Mouse (Mus musculus): Measurements from ENCODE around the gene Slc26a3. TPM values are rescaled to one million over a fixed set of nuclear protein-coding genes. Genes with fewer than 3 reads are reported as not detected.

The Slc26a3 gene
- total and polyA plus RNA-seq, 2 experiments: 0.09 to 0.37 TPM

GRCm38 (mm10) chr12:31369118-31369517 lies 21.6 kb upstream of the Slc26a3 start:
- TF ChIP-seq POLR2A (IDR thresholded peaks at IDR 0.05; ENCODE audit: extremely low read depth, insufficient read depth, low read length) (no peak), CTCF (IDR thresholded peaks at IDR 0.05; ENCODE audit: low read depth, low read length) (no peak)
- Histone ChIP-seq H3K4me1 (ENCODE audit: control insufficient read depth, insufficient read depth, low read length) (no peaks in the 10 kb centered on the region), H3K4me3 (ENCODE audit: insufficient read depth, low read depth, low read length) (no peak overlapping the region), H3K79me2 (ENCODE audit: control insufficient read depth, insufficient read depth, low read length) (no peaks in the 10 kb centered on the region), H3K27me3 (ENCODE audit: control insufficient read depth, insufficient read depth, low read length) (no peaks in the 10 kb centered on the region), H3K27ac (replicated peaks; ENCODE audit: insufficient read depth, low read depth, low read length) (no peak overlapping the region), H3K36me3 (ENCODE audit: control insufficient read depth, insufficient read depth, low read length) (no peaks in the 10 kb centered on the region), H3K9ac (ENCODE audit: low read depth, low read length) (no peak overlapping the region)
- WGBS: 96% methylated on average over 1 of the region's 1 CpGs
- DNase-seq (ENCODE audit: extremely low read depth, low read depth, low spot score): no peak

GRCm38 (mm10) chr12:31369656-31370055 lies 21.0 kb upstream of the Slc26a3 start:
- WGBS: 81% methylated on average over 7 of the region's 7 CpGs
- no peak for DNase-seq (ENCODE audit: extremely low read depth, low read depth, low spot score)
- H3K36me3 ChIP-seq (ENCODE audit: control insufficient read depth, insufficient read depth, low read length): no peaks in the 10 kb centered on the region
- no peak overlapping the region for H3K27ac ChIP-seq (replicated peaks; ENCODE audit: insufficient read depth, low read depth, low read length)
- no peaks in the 10 kb centered on the region for H3K79me2 ChIP-seq (ENCODE audit: control insufficient read depth, insufficient read depth, low read length)
- no peaks in the 10 kb centered on the region for H3K4me1 ChIP-seq (ENCODE audit: control insufficient read depth, insufficient read depth, low read length)
- no peak overlapping the region for H3K4me3 ChIP-seq (ENCODE audit: insufficient read depth, low read depth, low read length)
- TF ChIP-seq POLR2A (IDR thresholded peaks at IDR 0.05; ENCODE audit: extremely low read depth, insufficient read depth, low read length): no peak
- TF ChIP-seq CTCF (IDR thresholded peaks at IDR 0.05; ENCODE audit: low read depth, low read length): no peak
- H3K9ac ChIP-seq (ENCODE audit: low read depth, low read length): no peak overlapping the region
- H3K27me3 ChIP-seq (ENCODE audit: control insufficient read depth, insufficient read depth, low read length): no peaks in the 10 kb centered on the region

- Histone ChIP-seq H3K9ac (ENCODE audit: low read depth, low read length) (no peak overlapping the region), H3K27ac (replicated peaks; ENCODE audit: insufficient read depth, low read depth, low read length) (no peak overlapping the region), H3K4me3 (ENCODE audit: insufficient read depth, low read depth, low read length) (no peak overlapping the region), H3K27me3 (ENCODE audit: control insufficient read depth, insufficient read depth, low read length) (no peaks in the 10 kb centered on the region; the same call in 1 of the 2 replicates), H3K4me1 (ENCODE audit: control insufficient read depth, insufficient read depth, low read length) (no peaks in the 10 kb centered on the region), H3K36me3 (ENCODE audit: control insufficient read depth, insufficient read depth, low read length) (no peaks in the 10 kb centered on the region), H3K79me2 (ENCODE audit: control insufficient read depth, insufficient read depth, low read length) (no peaks in the 10 kb centered on the region)
- peak; percentile 66 for DNase-seq (ENCODE audit: extremely low read depth, low read depth, low spot score)
- 36% methylated on average over 9 of the region's 9 CpGs for WGBS
- TF ChIP-seq CTCF (IDR thresholded peaks at IDR 0.05; ENCODE audit: low read depth, low read length) (peak; percentile 83), POLR2A (IDR thresholded peaks at IDR 0.05; ENCODE audit: extremely low read depth, insufficient read depth, low read length) (no peak)
Measured at GRCm38 (mm10) chr12:31374603-31375282, 15.9 kb upstream of the Slc26a3 start.

GRCm38 (mm10) chr12:31375283-31375615 lies 15.4 kb upstream of the Slc26a3 start:
- Histone ChIP-seq H3K36me3 (ENCODE audit: control insufficient read depth, insufficient read depth, low read length) (no peaks in the 10 kb centered on the region), H3K27me3 (ENCODE audit: control insufficient read depth, insufficient read depth, low read length) (no peaks in the 10 kb centered on the region; the same call in 1 of the 2 replicates), H3K79me2 (ENCODE audit: control insufficient read depth, insufficient read depth, low read length) (no peaks in the 10 kb centered on the region), H3K4me1 (ENCODE audit: control insufficient read depth, insufficient read depth, low read length) (no peaks in the 10 kb centered on the region), H3K27ac (replicated peaks; ENCODE audit: insufficient read depth, low read depth, low read length) (no peak overlapping the region), H3K4me3 (ENCODE audit: insufficient read depth, low read depth, low read length) (no peak overlapping the region), H3K9ac (ENCODE audit: low read depth, low read length) (no peak overlapping the region)
- 70% methylated on average over 4 of the region's 4 CpGs for WGBS
- no peak for DNase-seq (ENCODE audit: extremely low read depth, low read depth, low spot score)
- TF ChIP-seq CTCF (IDR thresholded peaks at IDR 0.05; ENCODE audit: low read depth, low read length) (no peak), POLR2A (IDR thresholded peaks at IDR 0.05; ENCODE audit: extremely low read depth, insufficient read depth, low read length) (no peak)

- Histone ChIP-seq H3K27me3 (ENCODE audit: control insufficient read depth, insufficient read depth, low read length) (no peaks in the 10 kb centered on the region; the same call in 1 of the 2 replicates), H3K4me3 (ENCODE audit: insufficient read depth, low read depth, low read length) (no peak overlapping the region), H3K27ac (replicated peaks; ENCODE audit: insufficient read depth, low read depth, low read length) (no peak overlapping the region), H3K4me1 (ENCODE audit: control insufficient read depth, insufficient read depth, low read length) (no peaks in the 10 kb centered on the region), H3K79me2 (ENCODE audit: control insufficient read depth, insufficient read depth, low read length) (no peaks in the 10 kb centered on the region), H3K9ac (ENCODE audit: low read depth, low read length) (no peak overlapping the region), H3K36me3 (ENCODE audit: control insufficient read depth, insufficient read depth, low read length) (no peaks in the 10 kb centered on the region)
- WGBS: 7% methylated on average over 13 of the region's 13 CpGs
- 0 out of 2 replicates have a peak, but pooled peaks have one; percentile 15 for TF ChIP-seq CTCF (IDR thresholded peaks at IDR 0.05; ENCODE audit: low read depth, low read length)
- no peak for TF ChIP-seq POLR2A (IDR thresholded peaks at IDR 0.05; ENCODE audit: extremely low read depth, insufficient read depth, low read length)
- peak; percentile 13 for DNase-seq (ENCODE audit: extremely low read depth, low read depth, low spot score)
Measured at GRCm38 (mm10) chr12:31376326-31376950, 14.2 kb upstream of the Slc26a3 start.

- Histone ChIP-seq H3K79me2 (ENCODE audit: control insufficient read depth, insufficient read depth, low read length) (no peaks in the 10 kb centered on the region), H3K9ac (ENCODE audit: low read depth, low read length) (no peak overlapping the region), H3K27ac (replicated peaks; ENCODE audit: insufficient read depth, low read depth, low read length) (no peak overlapping the region), H3K4me3 (ENCODE audit: insufficient read depth, low read depth, low read length) (no peak overlapping the region), H3K27me3 (ENCODE audit: control insufficient read depth, insufficient read depth, low read length) (no peaks in the 10 kb centered on the region; the same call in 1 of the 2 replicates), H3K4me1 (ENCODE audit: control insufficient read depth, insufficient read depth, low read length) (no peaks in the 10 kb centered on the region), H3K36me3 (ENCODE audit: control insufficient read depth, insufficient read depth, low read length) (no peaks in the 10 kb centered on the region)
- WGBS: 60% methylated on average over 11 of the region's 11 CpGs
- no peak for TF ChIP-seq CTCF (IDR thresholded peaks at IDR 0.05; ENCODE audit: low read depth, low read length)
- no peak for TF ChIP-seq POLR2A (IDR thresholded peaks at IDR 0.05; ENCODE audit: extremely low read depth, insufficient read depth, low read length)
- no peak for DNase-seq (ENCODE audit: extremely low read depth, low read depth, low spot score)
Measured at GRCm38 (mm10) chr12:31377241-31377640, 13.4 kb upstream of the Slc26a3 start.

Data from liver, adult 2 months (tissue).